Mouse (Mus musculus): ENCODE measurements around the gene Pcyt1a. TPM values are rescaled to one million over a fixed set of nuclear protein-coding genes. Genes with fewer than 3 reads are reported as not detected.

Gene Pcyt1a
- polyA plus RNA-seq (2016; fragmentation: Nextera tagmentation; extraction: Ambion mirVana), result 36.6 and 43.9 TPM in 2 replicates

DNA sequence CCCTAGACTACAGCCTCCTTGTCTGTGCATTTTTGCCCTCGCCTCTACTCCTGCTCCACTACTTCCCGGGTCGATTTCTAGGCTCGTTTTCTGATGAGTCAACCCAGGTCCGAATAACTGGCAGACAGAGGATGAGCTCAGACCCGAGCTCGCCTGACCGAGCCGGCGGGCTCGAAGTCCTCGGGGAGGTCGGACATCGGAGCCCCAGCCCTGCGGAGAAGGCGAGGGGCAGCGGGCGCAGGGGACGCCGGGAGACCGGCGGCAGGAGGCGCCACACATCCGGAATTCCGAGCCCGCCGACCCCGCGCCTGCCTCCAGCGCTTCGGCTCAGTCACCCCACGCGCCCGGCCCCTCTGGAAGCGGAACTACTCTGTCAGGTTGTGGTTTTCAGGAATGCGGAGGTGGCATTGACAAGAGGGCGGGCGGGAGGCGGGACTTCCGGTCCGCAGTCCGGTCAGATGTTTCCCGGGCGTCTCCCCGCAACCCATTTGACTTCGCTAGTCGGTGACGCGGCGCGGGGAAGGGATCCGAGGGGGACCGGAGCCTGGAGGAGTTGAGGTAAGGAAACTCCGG lies at the start of gene Pcyt1a:
Gene Pcyt1a (plus strand): TSS at position 448 of the 573 bp plus-strand sequence.
- Histone ChIP-seq H3K27me3 (ENCODE audit: insufficient read depth, poor library complexity, severe bottlenecking) (no peaks in the 10 kb centered on the region), H3K4me3 (peak within 1 kb of the TSS; percentile 80), H3K4me1 (peaks cover 18% of the 10 kb centered on the region; the same call in 1 of the 2 replicates), H3K27ac (peak within 1 kb of the TSS; percentile 93), H3K9me3 (no peaks in the 10 kb centered on the region), H3K36me3 (no peaks in the 10 kb centered on the region)
- DNase-seq (ENCODE audit: low spot score), result peak; percentile 98
- WGBS, result under 1% methylated on average over 54 of the region's 54 CpGs

DNA sequence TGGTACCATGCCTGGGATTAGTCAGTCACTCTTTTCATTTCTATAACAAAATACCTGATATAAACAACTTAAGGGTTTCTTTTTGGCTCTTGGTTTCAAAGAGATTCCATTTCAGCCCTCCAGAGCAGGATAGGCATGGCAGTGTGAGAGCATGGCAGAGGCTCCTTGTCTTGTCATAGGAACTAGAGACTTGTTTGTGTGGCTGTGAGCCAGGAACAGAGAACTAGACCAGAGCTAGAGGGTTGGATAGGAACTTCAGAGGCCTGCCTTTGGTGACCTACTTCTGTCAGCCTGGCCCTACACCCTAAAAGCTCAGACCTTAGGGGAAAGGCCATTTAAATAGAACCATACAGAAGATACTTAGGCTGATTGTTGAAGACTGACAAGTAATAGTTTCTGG lies 47.8 kb upstream of the Pcyt1a start:
- Histone ChIP-seq H3K36me3 (peaks cover 92% of the 10 kb centered on the region), H3K27me3 (ENCODE audit: insufficient read depth, poor library complexity, severe bottlenecking) (no peaks in the 10 kb centered on the region), H3K4me3 (no peak overlapping the region), H3K4me1 (no peaks in the 10 kb centered on the region), H3K27ac (no peak overlapping the region), H3K9me3 (no peaks in the 10 kb centered on the region)
- DNase-seq (ENCODE audit: low spot score), result no peak

- H3K27me3 ChIP-seq (ENCODE audit: insufficient read depth, poor library complexity, severe bottlenecking), result no peaks in the 10 kb centered on the region
- peaks cover 79% of the 10 kb centered on the region for H3K36me3 ChIP-seq
- H3K27ac ChIP-seq, result no peak overlapping the region
- H3K9me3 ChIP-seq, result no peaks in the 10 kb centered on the region
- DNase-seq (ENCODE audit: low spot score), result no peak
- WGBS, result 63% methylated on average over 2 of the region's 2 CpGs
- no peaks in the 10 kb centered on the region for H3K4me1 ChIP-seq
- H3K4me3 ChIP-seq, result no peak overlapping the region
Measured at GRCm38 (mm10) chr16:32384885-32385284, 45.8 kb upstream of the Pcyt1a start.

- H3K4me1 ChIP-seq, result no peaks in the 10 kb centered on the region
- no peak overlapping the region for H3K4me3 ChIP-seq
- no peak for DNase-seq (ENCODE audit: low spot score)
- peaks cover 72% of the 10 kb centered on the region for H3K36me3 ChIP-seq
- no peaks in the 10 kb centered on the region for H3K27me3 ChIP-seq (ENCODE audit: insufficient read depth, poor library complexity, severe bottlenecking)
- no peaks in the 10 kb centered on the region for H3K9me3 ChIP-seq
- no peak overlapping the region for H3K27ac ChIP-seq
- 88% methylated on average over 3 of the region's 3 CpGs for WGBS
Measured at GRCm38 (mm10) chr16:32386826-32387225, 43.9 kb upstream of the Pcyt1a start.

DNA sequence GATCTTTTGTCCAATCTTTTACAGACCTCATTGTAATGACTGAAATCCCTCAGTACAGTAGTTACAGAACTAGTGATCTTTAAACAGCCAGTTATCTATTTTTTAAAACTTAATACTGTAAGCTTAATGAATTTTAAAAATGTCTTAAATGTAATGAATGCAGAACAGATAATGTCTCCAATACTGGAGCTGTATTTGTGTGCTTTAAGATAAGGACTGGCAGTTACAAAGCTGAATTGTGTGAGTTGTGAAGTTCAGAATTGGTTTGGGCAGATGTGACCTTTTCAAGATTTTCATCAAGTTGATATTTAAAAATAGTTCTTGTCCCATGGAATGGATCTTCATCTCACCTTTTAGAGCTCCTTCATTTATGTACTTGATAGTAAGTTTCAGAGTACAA lies 41.7 kb upstream of the Pcyt1a start:
- DNase-seq (ENCODE audit: low spot score), result no peak
- H3K9me3 ChIP-seq, result no peaks in the 10 kb centered on the region
- H3K36me3 ChIP-seq, result peaks cover 62% of the 10 kb centered on the region
- H3K4me3 ChIP-seq, result no peak overlapping the region
- H3K27ac ChIP-seq, result no peak overlapping the region
- H3K27me3 ChIP-seq (ENCODE audit: insufficient read depth, poor library complexity, severe bottlenecking), result no peaks in the 10 kb centered on the region
- no peaks in the 10 kb centered on the region for H3K4me1 ChIP-seq

DNA sequence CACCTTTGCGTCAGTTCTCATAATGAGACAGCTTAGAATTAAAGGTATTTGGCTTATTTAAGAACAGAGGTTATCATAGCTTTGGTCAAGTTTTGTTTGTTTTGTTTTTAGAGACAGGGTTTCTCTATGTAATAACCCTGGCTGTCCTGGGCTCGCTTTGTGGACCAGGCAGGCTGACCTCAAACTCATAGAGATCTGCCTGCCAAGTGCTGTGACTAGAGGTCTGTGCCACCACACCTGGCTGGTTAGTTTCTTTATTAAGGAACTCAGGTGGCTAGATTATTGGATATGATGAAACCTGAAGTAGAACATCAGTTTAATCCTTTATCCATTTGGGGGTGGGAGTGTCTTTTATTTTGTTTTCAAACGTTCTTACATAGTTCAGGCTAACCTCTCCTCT lies 40.9 kb upstream of the Pcyt1a start:
- WGBS, result 84% methylated on average over 3 of the region's 3 CpGs
- Histone ChIP-seq H3K4me3 (no peak overlapping the region), H3K27ac (no peak overlapping the region), H3K9me3 (no peaks in the 10 kb centered on the region), H3K27me3 (ENCODE audit: insufficient read depth, poor library complexity, severe bottlenecking) (no peaks in the 10 kb centered on the region), H3K36me3 (peaks cover 54% of the 10 kb centered on the region), H3K4me1 (no peaks in the 10 kb centered on the region)
- DNase-seq (ENCODE audit: low spot score), result no peak

GRCm38 (mm10) chr16:32390882-32391281 lies 39.8 kb upstream of the Pcyt1a start:
- WGBS, result 90% methylated on average over 3 of the region's 3 CpGs
- Histone ChIP-seq H3K4me3 (no peak overlapping the region), H3K36me3 (peaks cover 44% of the 10 kb centered on the region), H3K9me3 (no peaks in the 10 kb centered on the region), H3K27me3 (ENCODE audit: insufficient read depth, poor library complexity, severe bottlenecking) (no peaks in the 10 kb centered on the region), H3K4me1 (no peaks in the 10 kb centered on the region), H3K27ac (no peak overlapping the region)
- no peak for DNase-seq (ENCODE audit: low spot score)

DNA sequence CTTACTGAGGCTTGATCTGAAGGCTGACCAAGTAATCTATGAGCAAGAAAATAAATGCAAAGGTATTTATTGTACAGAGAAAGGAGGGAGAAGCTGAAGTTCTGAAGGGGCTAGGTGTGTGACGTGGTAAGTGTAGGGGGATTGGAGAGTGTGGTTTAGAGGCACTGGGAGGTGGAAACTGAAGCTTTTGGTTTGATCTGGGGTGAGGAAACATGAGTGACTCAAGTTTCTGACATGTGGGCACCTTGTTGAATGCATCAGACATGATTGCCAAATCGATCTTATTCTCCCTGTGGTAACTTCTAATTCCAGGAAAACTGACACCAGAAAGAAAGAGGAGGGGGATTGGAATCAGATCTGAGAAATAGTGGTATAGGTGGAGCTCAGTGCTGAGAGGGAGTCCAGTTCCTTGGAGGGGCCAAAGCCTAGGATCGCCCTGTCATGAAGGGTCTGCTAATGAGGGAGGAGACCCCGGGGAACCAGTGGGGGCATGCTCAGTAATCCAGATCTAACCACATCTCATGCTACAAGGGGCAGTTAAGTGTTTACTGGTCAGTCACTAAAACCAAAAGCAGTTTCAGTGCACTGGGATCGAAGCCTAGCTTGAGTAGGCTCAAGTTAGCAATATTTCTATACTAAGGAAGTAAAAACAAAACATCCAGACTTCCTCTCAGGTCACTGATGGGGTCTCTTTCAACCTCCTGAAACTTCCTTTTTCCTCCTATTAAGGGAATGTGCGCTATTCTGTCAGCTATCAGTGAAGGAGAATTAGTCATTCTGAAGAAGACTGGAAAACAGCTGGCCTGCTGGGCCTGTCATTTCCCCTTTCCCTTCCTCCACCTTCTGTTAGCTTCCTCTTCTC lies 34.8 kb upstream of the Pcyt1a start:
- DNase-seq (ENCODE audit: low spot score), result no peak
- H3K27ac ChIP-seq, result peak overlapping the region; percentile 54; the same call in 1 of the 2 replicates
- 67% methylated on average over 6 of the region's 6 CpGs for WGBS

DNA sequence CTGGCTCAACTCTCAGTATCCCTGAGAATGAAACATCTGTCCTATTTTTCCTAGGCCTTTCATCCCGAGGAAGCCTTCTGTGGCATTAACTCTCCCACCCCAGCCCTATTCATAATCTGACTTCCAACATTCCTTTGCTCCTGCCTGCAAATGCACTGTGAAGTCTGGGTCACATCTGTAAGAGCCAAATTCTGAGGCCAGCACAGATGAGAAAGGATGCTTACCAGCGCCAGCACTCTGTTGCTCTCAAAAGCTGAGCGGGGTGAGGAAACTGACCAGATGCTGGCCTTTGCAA lies 34.2 kb upstream of the Pcyt1a start:
- Histone ChIP-seq H3K9me3 (no peaks in the 10 kb centered on the region), H3K4me3 (no peak overlapping the region), H3K27me3 (ENCODE audit: insufficient read depth, poor library complexity, severe bottlenecking) (no peaks in the 10 kb centered on the region), H3K27ac (peak overlapping the region; percentile 54), H3K4me1 (0 out of 2 replicates have a peak, but pooled peaks cover 3% of the 10 kb centered on the region), H3K36me3 (peaks cover 12% of the 10 kb centered on the region)
- no peak for DNase-seq (ENCODE audit: low spot score)
- 64% methylated on average over 3 of the region's 3 CpGs for whole genome bisulfite sequencing

More for the DNA sequence above, 34.8 kb upstream of the Pcyt1a start:
- Histone ChIP-seq H3K27me3 (ENCODE audit: insufficient read depth, poor library complexity, severe bottlenecking) (no peaks in the 10 kb centered on the region), H3K9me3 (no peaks in the 10 kb centered on the region), H3K4me3 (no peak overlapping the region), H3K36me3 (peaks cover 17% of the 10 kb centered on the region), H3K4me1 (0 out of 2 replicates have a peak, but pooled peaks cover 3% of the 10 kb centered on the region)

GRCm38 (mm10) chr16:32398206-32398605 lies 32.5 kb upstream of the Pcyt1a start:
- peaks cover 6% of the 10 kb centered on the region for H3K36me3 ChIP-seq
- peaks cover 8% of the 10 kb centered on the region; the same call in 1 of the 2 replicates for H3K4me1 ChIP-seq
- H3K27ac ChIP-seq, result no peak overlapping the region
- no peak for DNase-seq (ENCODE audit: low spot score)
- H3K27me3 ChIP-seq (ENCODE audit: insufficient read depth, poor library complexity, severe bottlenecking), result no peaks in the 10 kb centered on the region
- no peaks in the 10 kb centered on the region for H3K9me3 ChIP-seq
- H3K4me3 ChIP-seq, result no peak overlapping the region
- 64% methylated on average over 3 of the region's 3 CpGs for WGBS

- no peak for DNase-seq (ENCODE audit: low spot score)
- WGBS, result 86% methylated on average over 7 of the region's 7 CpGs
- Histone ChIP-seq H3K36me3 (no peaks in the 10 kb centered on the region), H3K27ac (no peak within 1 kb of the TSS), H3K9me3 (no peaks in the 10 kb centered on the region), H3K27me3 (ENCODE audit: insufficient read depth, poor library complexity, severe bottlenecking) (no peaks in the 10 kb centered on the region), H3K4me1 (peaks cover 8% of the 10 kb centered on the region; the same call in 1 of the 2 replicates), H3K4me3 (no peak within 1 kb of the TSS)
Measured at GRCm38 (mm10) chr16:32400267-32400666, 30.5 kb upstream of the Pcyt1a start, which contains the start of gene Tm4sf19. TSS of gene Tm4sf19 (plus strand) at chr16:32400506.

- peaks cover 6% of the 10 kb centered on the region; the same call in 1 of the 2 replicates for H3K4me1 ChIP-seq
- H3K36me3 ChIP-seq, result no peaks in the 10 kb centered on the region
- no peaks in the 10 kb centered on the region for H3K9me3 ChIP-seq
- H3K27me3 ChIP-seq (ENCODE audit: insufficient read depth, poor library complexity, severe bottlenecking), result no peaks in the 10 kb centered on the region
- no peak for DNase-seq (ENCODE audit: low spot score)
- H3K27ac ChIP-seq, result no peak overlapping the region
- 76% methylated on average over 9 of the region's 9 CpGs for WGBS
- H3K4me3 ChIP-seq, result no peak overlapping the region
Measured at GRCm38 (mm10) chr16:32401335-32401965, 29.3 kb upstream of the Pcyt1a start.

GRCm38 (mm10) chr16:32402818-32403217 lies 27.9 kb upstream of the Pcyt1a start:
- Histone ChIP-seq H3K27me3 (ENCODE audit: insufficient read depth, poor library complexity, severe bottlenecking) (no peaks in the 10 kb centered on the region), H3K36me3 (no peaks in the 10 kb centered on the region), H3K27ac (no peak overlapping the region), H3K9me3 (no peaks in the 10 kb centered on the region), H3K4me3 (no peak overlapping the region), H3K4me1 (peaks cover 5% of the 10 kb centered on the region; the same call in 1 of the 2 replicates)
- 77% methylated on average over 3 of the region's 3 CpGs for WGBS
- no peak for DNase-seq (ENCODE audit: low spot score)

Data from heart, embryonic 10.5 days (tissue).